Mouse (Mus musculus): Measurements from ENCODE around the gene Zfp850. TPM values are rescaled to one million over a fixed set of nuclear protein-coding genes. Genes with fewer than 3 reads are reported as not detected.

Gene Zfp850
- total and polyA plus RNA-seq, 3 experiments: 0.23 to 1.3 (median 0.68) TPM

- no peaks in the 10 kb centered on the region for H3K79me2 ChIP-seq (replicated peaks; ENCODE audit: control insufficient read depth, insufficient read depth, low read length)
- H3K9ac ChIP-seq (ENCODE audit: low read depth, low read length): peak within 1 kb of the TSS; percentile 68
- no peaks in the 10 kb centered on the region for H3K36me3 ChIP-seq (ENCODE audit: control insufficient read depth, insufficient read depth, low read length)
- no peaks in the 10 kb centered on the region for H3K27me3 ChIP-seq (ENCODE audit: control insufficient read depth, insufficient read depth, low read length)
- peak within 1 kb of the TSS; percentile 89 for H3K4me3 ChIP-seq
- peak; percentile 96 to 99 for DNase-seq
- intact Hi-C loops (cut with DNase I): loop anchor here (5.0 kb wide), 4 partner anchors 98 to 253 kb away; partner anchors contain the start of genes Dll3 and Fbl
- H3K27ac ChIP-seq: peak within 1 kb of the TSS; percentile 84
- WGBS: under 1% methylated on average over 52 of the region's 52 CpGs
- H3K4me1 ChIP-seq (ENCODE audit: control insufficient read depth, insufficient read depth, low read length): no peaks in the 10 kb centered on the region; the same call in 1 of the 2 replicates
- TF ChIP-seq CTCF (IDR thresholded peaks at IDR 0.05) (no peak; the same call in 1 of the 2 replicates), POLR2A (IDR thresholded peaks at IDR 0.05; ENCODE audit: insufficient read depth, low read depth, low read length) (peak; percentile 86)
Observed at GRCm38 (mm10) chr7:28049476-28050409, 35.8 kb upstream of the Zfp850 start, which contains the start of gene Psmc4. TSS of gene Psmc4 (minus strand) at chr7:28050101.

GRCm38 (mm10) chr7:28044524-28044923 is 30.6 kb upstream of the Zfp850 start:
- Histone ChIP-seq H3K4me3 (no peak overlapping the region), H3K4me1 (ENCODE audit: control insufficient read depth, insufficient read depth, low read length) (no peaks in the 10 kb centered on the region; the same call in 1 of the 2 replicates), H3K79me2 (replicated peaks; ENCODE audit: control insufficient read depth, insufficient read depth, low read length) (no peaks in the 10 kb centered on the region), H3K27me3 (ENCODE audit: control insufficient read depth, insufficient read depth, low read length) (no peaks in the 10 kb centered on the region), H3K9ac (ENCODE audit: low read depth, low read length) (no peak overlapping the region), H3K27ac (no peak overlapping the region), H3K36me3 (ENCODE audit: control insufficient read depth, insufficient read depth, low read length) (no peaks in the 10 kb centered on the region)
- TF ChIP-seq CTCF (IDR thresholded peaks at IDR 0.05): no peak
- no peak for TF ChIP-seq POLR2A (IDR thresholded peaks at IDR 0.05; ENCODE audit: insufficient read depth, low read depth, low read length)
- no peak for TF ChIP-seq EP300 (IDR thresholded peaks at IDR 0.05; ENCODE audit: insufficient read depth, low read depth, low read length)
- intact Hi-C loops (cut with DNase I): loop anchor here (1.0 kb wide), 1 partner anchor 28 kb away; no protein-coding TSS in a partner anchor
- WGBS: 75% methylated on average over 4 of the region's 4 CpGs
- DNase-seq: no peak

- no peaks in the 10 kb centered on the region for H3K27me3 ChIP-seq (ENCODE audit: control insufficient read depth, insufficient read depth, low read length)
- intact Hi-C loops (cut with DNase I): no loop called here
- no peak for DNase-seq
- peak overlapping the region; percentile 65; the same call in 1 of the 2 replicates for H3K9ac ChIP-seq (ENCODE audit: low read depth, low read length)
- 0 out of 2 replicates have a peak, but pooled peaks cover 1% of the 10 kb centered on the region for H3K79me2 ChIP-seq (replicated peaks; ENCODE audit: control insufficient read depth, insufficient read depth, low read length)
- peak overlapping the region; percentile 88 for H3K4me3 ChIP-seq
- TF ChIP-seq EP300 (IDR thresholded peaks at IDR 0.05; ENCODE audit: insufficient read depth, low read depth, low read length) (no peak), POLR2A (IDR thresholded peaks at IDR 0.05; ENCODE audit: insufficient read depth, low read depth, low read length) (no peak)
- 24% methylated on average over 7 of the region's 7 CpGs for WGBS
- no peaks in the 10 kb centered on the region for H3K4me1 ChIP-seq (ENCODE audit: control insufficient read depth, insufficient read depth, low read length)
- peak overlapping the region; percentile 76 for H3K27ac ChIP-seq
- no peaks in the 10 kb centered on the region for H3K36me3 ChIP-seq (ENCODE audit: control insufficient read depth, insufficient read depth, low read length)
Observed at GRCm38 (mm10) chr7:28014445-28014810, 513 bp upstream of the Zfp850 start.

- intact Hi-C loops (cut with DNase I): no loop called here
- no peak overlapping the region for H3K9ac ChIP-seq (ENCODE audit: low read depth, low read length)
- H3K79me2 ChIP-seq (replicated peaks; ENCODE audit: control insufficient read depth, insufficient read depth, low read length): 0 out of 2 replicates have a peak, but pooled peaks cover 1% of the 10 kb centered on the region
- no peak overlapping the region for H3K27ac ChIP-seq
- H3K27me3 ChIP-seq (ENCODE audit: control insufficient read depth, insufficient read depth, low read length): no peaks in the 10 kb centered on the region
- no peak overlapping the region for H3K4me3 ChIP-seq
- WGBS: 95% methylated on average over 3 of the region's 3 CpGs
- H3K4me1 ChIP-seq (ENCODE audit: control insufficient read depth, insufficient read depth, low read length): no peaks in the 10 kb centered on the region
- DNase-seq: no peak
- TF ChIP-seq EP300 (IDR thresholded peaks at IDR 0.05; ENCODE audit: insufficient read depth, low read depth, low read length) (no peak), POLR2A (IDR thresholded peaks at IDR 0.05; ENCODE audit: insufficient read depth, low read depth, low read length) (no peak), CTCF (IDR thresholded peaks at IDR 0.05) (no peak)
- no peaks in the 10 kb centered on the region for H3K36me3 ChIP-seq (ENCODE audit: control insufficient read depth, insufficient read depth, low read length)
Observed at GRCm38 (mm10) chr7:28010271-28010670, 3.6 kb downstream of the Zfp850 start.

- Histone ChIP-seq H3K4me1 (ENCODE audit: control insufficient read depth, insufficient read depth, low read length) (no peaks in the 10 kb centered on the region), H3K9ac (ENCODE audit: low read depth, low read length) (no peak overlapping the region), H3K4me3 (no peak overlapping the region), H3K27me3 (ENCODE audit: control insufficient read depth, insufficient read depth, low read length) (no peaks in the 10 kb centered on the region), H3K27ac (no peak overlapping the region), H3K79me2 (replicated peaks; ENCODE audit: control insufficient read depth, insufficient read depth, low read length) (no peaks in the 10 kb centered on the region), H3K36me3 (ENCODE audit: control insufficient read depth, insufficient read depth, low read length) (no peaks in the 10 kb centered on the region)
- DNase-seq: no peak
- TF ChIP-seq POLR2A (IDR thresholded peaks at IDR 0.05; ENCODE audit: insufficient read depth, low read depth, low read length) (no peak), CTCF (IDR thresholded peaks at IDR 0.05) (no peak), EP300 (IDR thresholded peaks at IDR 0.05; ENCODE audit: insufficient read depth, low read depth, low read length) (no peak)
- WGBS: 79% methylated on average over 2 of the region's 2 CpGs
- intact Hi-C loops (cut with DNase I): no loop called here
Observed at GRCm38 (mm10) chr7:27982197-27982596, 31.7 kb downstream of the Zfp850 start.
